Mouse (Mus musculus): ENCODE data around the gene Csnk2a1. TPM values are rescaled to one million over a fixed set of nuclear protein-coding genes. Genes with fewer than 3 reads are reported as not detected.
"Not testable (repeated sequence)": the region's sequence is repeated elsewhere in the genome, so short reads cannot be mapped to it uniquely, and the experiment has no call there.

The Csnk2a1 gene
- total RNA-seq, 1 experiment from 2014 or later: 132 TPM

GRCm38 (mm10) chr2:152227051-152227481 is 427 bp downstream of the Csnk2a1 start:
- ATAC-seq (replicated peaks; ENCODE audit: low read depth, poor library complexity, severe bottlenecking): peak; percentile 64

- ATAC-seq (replicated peaks; ENCODE audit: low read depth, poor library complexity, severe bottlenecking): no peak
Measured at GRCm38 (mm10) chr2:152230046-152230445, 3.4 kb downstream of the Csnk2a1 start.

GRCm38 (mm10) chr2:152237926-152238325 is 11.3 kb downstream of the Csnk2a1 start:
- no peak for ATAC-seq (replicated peaks; ENCODE audit: low read depth, poor library complexity, severe bottlenecking)

- ATAC-seq (replicated peaks; ENCODE audit: low read depth, poor library complexity, severe bottlenecking): no peak
Measured at GRCm38 (mm10) chr2:152240580-152240979, 13.9 kb downstream of the Csnk2a1 start.

GRCm38 (mm10) chr2:152247213-152247612 is 20.6 kb downstream of the Csnk2a1 start:
- no peak for ATAC-seq (replicated peaks; ENCODE audit: low read depth, poor library complexity, severe bottlenecking)

DNA sequence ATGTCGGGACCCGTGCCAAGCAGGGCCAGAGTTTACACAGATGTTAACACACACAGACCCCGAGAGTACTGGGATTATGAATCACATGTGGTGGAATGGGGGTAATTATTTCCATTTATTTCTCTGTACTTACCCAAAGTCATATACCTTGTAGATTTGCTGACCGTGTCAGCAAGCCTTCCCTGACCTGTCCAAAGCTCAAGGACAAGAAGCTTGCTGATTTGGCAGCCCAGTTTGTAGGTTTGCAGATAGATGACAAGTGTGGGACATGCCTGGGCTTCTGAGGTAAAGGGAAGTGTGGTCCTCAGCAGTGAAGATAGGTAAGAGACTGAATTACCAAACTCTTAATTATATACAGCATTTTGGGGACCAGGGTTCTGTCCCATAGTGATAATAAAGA is 23.9 kb downstream of the Csnk2a1 start:
- ATAC-seq (replicated peaks; ENCODE audit: low read depth, poor library complexity, severe bottlenecking): no peak

GRCm38 (mm10) chr2:152259739-152260138 is 33.1 kb downstream of the Csnk2a1 start:
- ATAC-seq (replicated peaks; ENCODE audit: low read depth, poor library complexity, severe bottlenecking): no peak

- 0 out of 2 replicates have a peak, but pooled peaks have one; percentile 39 for ATAC-seq (replicated peaks; ENCODE audit: low read depth, poor library complexity, severe bottlenecking)
Measured at GRCm38 (mm10) chr2:152273639-152274038, 47.0 kb downstream of the Csnk2a1 start.

DNA sequence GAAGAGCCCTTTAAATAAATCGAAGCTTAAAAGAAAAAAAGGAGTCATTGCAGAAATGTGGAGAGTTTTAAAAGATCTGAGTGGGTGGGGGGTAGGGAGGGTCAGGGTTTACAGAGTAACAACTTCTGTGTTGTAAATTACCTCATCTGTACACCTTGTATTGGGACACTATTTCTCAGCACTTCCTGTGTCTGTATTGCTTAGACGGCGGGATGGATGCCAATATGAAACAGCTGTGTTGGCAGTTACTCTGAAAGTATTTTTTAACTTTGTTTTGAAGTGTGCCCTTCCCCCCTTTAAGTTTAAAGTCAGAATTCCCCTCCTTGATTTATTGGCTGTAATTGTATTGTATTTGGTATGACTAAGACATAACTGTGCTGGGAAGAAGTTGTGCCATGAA is 54.8 kb downstream of the Csnk2a1 start:
- no peak for ATAC-seq (replicated peaks; ENCODE audit: low read depth, poor library complexity, severe bottlenecking)

- no peak for ATAC-seq (replicated peaks; ENCODE audit: low read depth, poor library complexity, severe bottlenecking)
Measured at GRCm38 (mm10) chr2:152287560-152287959, 60.9 kb downstream of the Csnk2a1 start.

- no peak for ATAC-seq (replicated peaks; ENCODE audit: low read depth, poor library complexity, severe bottlenecking)
Measured at GRCm38 (mm10) chr2:152288046-152288445, 61.4 kb downstream of the Csnk2a1 start.

DNA sequence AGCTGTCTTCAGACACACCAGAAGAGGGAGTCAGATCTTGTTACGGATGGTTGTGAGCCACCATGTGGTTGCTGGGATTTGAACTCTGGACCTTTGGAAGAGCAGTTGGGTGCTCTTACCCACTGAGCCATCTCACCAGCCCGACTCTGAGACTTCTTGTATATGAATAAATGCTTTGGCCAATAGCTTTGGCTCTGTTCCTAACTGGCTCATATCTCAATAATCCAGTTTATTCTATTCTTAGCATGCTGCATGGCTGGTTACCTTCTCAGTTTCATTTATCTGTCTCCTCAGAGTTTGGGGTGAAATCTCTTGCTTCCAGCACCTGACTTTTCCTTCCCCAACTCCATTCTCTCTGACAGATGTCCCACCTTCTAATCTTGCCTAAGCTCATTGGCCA is 63.0 kb downstream of the Csnk2a1 start:
- not testable (repeated sequence) for ATAC-seq (replicated peaks; ENCODE audit: low read depth, poor library complexity, severe bottlenecking)

DNA sequence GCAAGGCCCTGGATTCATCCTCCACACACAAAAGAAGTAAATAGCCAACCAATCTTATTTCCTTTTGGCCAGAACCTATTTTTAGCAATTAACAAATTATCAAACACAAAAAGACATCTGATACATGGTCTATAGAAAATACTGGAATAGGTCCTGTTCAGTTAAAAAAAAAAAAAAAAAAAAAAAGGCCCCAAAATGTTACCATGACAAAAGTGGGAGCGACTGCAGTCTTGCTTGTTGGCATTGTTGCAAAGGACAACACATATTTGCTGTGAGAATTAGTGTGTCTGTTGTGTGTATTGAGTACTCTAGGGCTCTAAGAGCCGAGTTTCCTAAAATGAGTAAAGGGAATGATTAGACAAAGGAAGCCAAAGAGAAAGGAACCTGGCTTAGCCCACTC is 65.8 kb downstream of the Csnk2a1 start:
- no peak for ATAC-seq (replicated peaks; ENCODE audit: low read depth, poor library complexity, severe bottlenecking)

DNA sequence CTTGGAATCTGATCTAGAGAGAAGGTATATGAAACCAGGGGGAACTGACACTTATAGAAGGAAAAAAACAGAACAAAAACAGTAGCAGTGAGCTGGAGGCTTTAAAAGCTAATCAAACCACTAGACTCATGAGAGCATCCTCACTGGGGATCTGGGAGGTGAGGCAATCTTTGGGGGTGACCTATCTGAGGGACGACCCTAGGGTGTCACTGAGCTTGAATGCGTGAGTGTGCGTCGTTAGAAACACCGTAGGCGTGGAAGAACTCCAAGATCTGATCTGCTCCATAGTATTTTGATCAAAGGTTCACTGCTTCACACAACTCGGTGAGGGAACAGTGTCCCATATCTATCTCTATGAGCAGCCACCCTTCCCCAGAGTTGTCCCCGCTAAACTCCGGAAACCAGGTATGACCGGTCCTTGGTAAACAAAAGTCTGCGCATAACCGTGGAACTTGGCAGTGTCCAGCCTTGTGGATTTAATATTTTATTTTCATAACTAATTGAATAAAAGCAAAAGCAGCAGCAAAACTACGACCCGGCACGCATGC is 66.6 kb downstream of the Csnk2a1 start:
- peak; percentile 26; the same call in 1 of the 2 replicates for ATAC-seq (replicated peaks; ENCODE audit: low read depth, poor library complexity, severe bottlenecking)

DNA sequence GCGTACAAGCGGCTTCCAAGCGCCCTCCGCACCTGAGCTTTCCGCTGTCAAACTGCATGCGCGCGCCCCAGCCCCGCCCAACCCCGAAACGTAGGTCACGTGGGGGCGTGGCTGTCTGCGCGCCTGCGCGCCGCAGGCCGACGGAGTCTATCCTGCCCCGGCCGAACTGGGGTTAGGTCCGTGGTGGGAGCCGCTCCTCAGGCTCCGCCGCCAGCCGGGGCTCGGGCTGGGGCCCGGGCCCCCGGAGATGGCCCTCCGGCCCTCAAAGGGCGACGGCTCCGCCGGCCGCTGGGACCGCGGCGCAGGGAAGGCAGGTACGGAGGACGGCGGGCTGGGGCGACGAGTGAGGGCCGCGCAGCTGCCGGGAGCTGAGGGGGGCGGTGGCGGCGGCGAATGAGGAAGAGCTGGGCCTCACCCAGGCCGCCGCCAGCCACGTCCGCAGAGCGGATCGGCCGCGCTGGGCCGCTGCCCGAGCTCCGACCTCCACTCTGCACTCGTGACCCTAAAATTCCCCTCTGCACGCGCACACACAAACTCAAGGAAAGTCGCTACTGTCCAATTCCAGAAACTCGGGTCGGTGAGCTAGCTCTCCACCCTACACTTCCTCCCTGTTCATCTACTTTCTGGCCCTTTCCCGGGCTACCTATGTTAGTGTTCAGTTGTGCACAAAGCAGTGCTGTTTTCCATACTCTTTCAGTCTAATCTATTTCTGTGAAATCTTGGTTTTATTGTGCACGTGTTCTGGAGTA is 67.3 kb downstream of the Csnk2a1 start, which contains the start of gene Tbc1d20:
TSS of gene Tbc1d20 (plus strand) at position 102 of the 749 bp plus-strand sequence.
- peak; percentile 84 for ATAC-seq (replicated peaks; ENCODE audit: low read depth, poor library complexity, severe bottlenecking)

DNA sequence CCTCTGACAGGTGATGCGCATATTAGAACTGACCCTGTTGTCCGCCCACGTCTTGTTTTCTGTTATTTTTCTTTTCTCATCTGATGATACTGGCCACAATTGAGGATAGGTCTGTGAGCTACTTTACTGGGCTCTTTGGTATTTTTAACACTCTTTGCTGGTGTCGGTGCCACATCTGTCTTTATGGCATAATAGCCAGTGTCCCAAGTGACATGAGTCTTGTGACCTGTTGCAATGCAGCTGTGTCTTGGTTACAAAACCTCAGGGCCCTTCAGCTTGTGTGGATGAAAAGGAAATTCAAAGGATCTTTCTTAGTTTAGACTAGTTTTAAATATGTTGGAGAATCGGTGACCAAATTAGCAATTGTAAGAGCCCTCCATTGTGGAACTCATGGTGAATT is 67.9 kb downstream of the Csnk2a1 start:
- ATAC-seq (replicated peaks; ENCODE audit: low read depth, poor library complexity, severe bottlenecking): no peak

DNA sequence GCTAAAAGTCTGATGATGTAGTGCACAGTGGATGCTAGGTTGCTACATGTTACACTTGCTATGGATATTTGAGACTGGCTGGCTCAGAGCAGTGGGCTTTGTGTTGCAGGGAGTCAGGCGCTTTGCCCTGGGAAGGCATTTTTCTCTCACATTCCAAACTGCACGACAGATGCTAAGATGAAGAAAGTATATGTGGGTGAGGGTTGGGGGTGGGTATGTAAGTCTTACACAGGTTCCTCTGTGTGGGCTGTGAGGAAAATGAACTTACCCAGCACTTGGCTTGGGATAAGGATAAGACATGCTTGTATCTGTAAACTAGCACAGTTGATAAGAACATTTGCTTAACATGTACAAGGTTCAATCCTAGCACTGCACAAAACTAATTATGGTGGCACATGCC is 76.2 kb downstream of the Csnk2a1 start:
- ATAC-seq (replicated peaks; ENCODE audit: low read depth, poor library complexity, severe bottlenecking): no peak

GRCm38 (mm10) chr2:152303781-152304180 is 77.1 kb downstream of the Csnk2a1 start:
- no peak for ATAC-seq (replicated peaks; ENCODE audit: low read depth, poor library complexity, severe bottlenecking)

- no peak for ATAC-seq (replicated peaks; ENCODE audit: low read depth, poor library complexity, severe bottlenecking)
Measured at GRCm38 (mm10) chr2:152305480-152305879, 78.8 kb downstream of the Csnk2a1 start.

GRCm38 (mm10) chr2:152307186-152307585 is 80.5 kb downstream of the Csnk2a1 start:
- no peak for ATAC-seq (replicated peaks; ENCODE audit: low read depth, poor library complexity, severe bottlenecking)

- ATAC-seq (replicated peaks; ENCODE audit: low read depth, poor library complexity, severe bottlenecking): no peak
Measured at GRCm38 (mm10) chr2:152312996-152313395, 86.4 kb downstream of the Csnk2a1 start.

- no peak for ATAC-seq (replicated peaks; ENCODE audit: low read depth, poor library complexity, severe bottlenecking)
Measured at GRCm38 (mm10) chr2:152313926-152314325, 87.3 kb downstream of the Csnk2a1 start.
